Mouse (Mus musculus): ENCODE data around the gene Chp2.
"Not testable (repeated sequence)": the region's sequence is repeated elsewhere in the genome, so short reads cannot be mapped to it uniquely, and the experiment has no call there.

Chp2 gene

GRCm38 (mm10) chr7:122242260-122242659, 23.0 kb downstream of the Chp2 start:
- peak; percentile 2 for DNase-seq (ENCODE audit: extremely low spot score, low read depth, low spot score)

- DNase-seq (ENCODE audit: extremely low spot score, low read depth, low spot score), result not testable (repeated sequence)
Observed at GRCm38 (mm10) chr7:122242744-122243143, 23.4 kb downstream of the Chp2 start.

- no peak for DNase-seq (ENCODE audit: extremely low spot score, low read depth, low spot score)
Observed at GRCm38 (mm10) chr7:122244166-122244565, 24.9 kb downstream of the Chp2 start.

- no peak for DNase-seq (ENCODE audit: extremely low spot score, low read depth, low spot score)
Observed at GRCm38 (mm10) chr7:122244584-122244983, 25.3 kb downstream of the Chp2 start.

GRCm38 (mm10) chr7:122245976-122246375, 26.7 kb downstream of the Chp2 start:
- no peak for DNase-seq (ENCODE audit: extremely low spot score, low read depth, low spot score)

GRCm38 (mm10) chr7:122247254-122247864, 28.1 kb downstream of the Chp2 start:
- DNase-seq (ENCODE audit: extremely low spot score, low read depth, low spot score), result no peak

- no peak for DNase-seq (ENCODE audit: extremely low spot score, low read depth, low spot score)
Observed at GRCm38 (mm10) chr7:122249321-122249821, 30.1 kb downstream of the Chp2 start.

- DNase-seq (ENCODE audit: extremely low spot score, low read depth, low spot score), result peak; percentile 62
Observed at GRCm38 (mm10) chr7:122251197-122252011, 32.1 kb downstream of the Chp2 start.

GRCm38 (mm10) chr7:122256722-122257121, 37.4 kb downstream of the Chp2 start:
- DNase-seq (ENCODE audit: extremely low spot score, low read depth, low spot score), result no peak

- DNase-seq (ENCODE audit: extremely low spot score, low read depth, low spot score), result no peak
Observed at GRCm38 (mm10) chr7:122258521-122258920, 39.2 kb downstream of the Chp2 start.

GRCm38 (mm10) chr7:122260055-122260602, 40.8 kb downstream of the Chp2 start:
- DNase-seq (ENCODE audit: extremely low spot score, low read depth, low spot score), result no peak

GRCm38 (mm10) chr7:122268983-122269486, 49.7 kb downstream of the Chp2 start:
- DNase-seq (ENCODE audit: extremely low spot score, low read depth, low spot score), result no peak

- DNase-seq (ENCODE audit: extremely low spot score, low read depth, low spot score), result no peak
Observed at GRCm38 (mm10) chr7:122272334-122272733, 53.0 kb downstream of the Chp2 start.
